Mouse (Mus musculus): ENCODE data around the gene Cachd1. TPM values are rescaled to one million over a fixed set of nuclear protein-coding genes. Genes with fewer than 3 reads are reported as not detected.

Gene Cachd1
- polyA plus RNA-seq, 1 experiment from 2014 or later: 27.3 TPM

DNA sequence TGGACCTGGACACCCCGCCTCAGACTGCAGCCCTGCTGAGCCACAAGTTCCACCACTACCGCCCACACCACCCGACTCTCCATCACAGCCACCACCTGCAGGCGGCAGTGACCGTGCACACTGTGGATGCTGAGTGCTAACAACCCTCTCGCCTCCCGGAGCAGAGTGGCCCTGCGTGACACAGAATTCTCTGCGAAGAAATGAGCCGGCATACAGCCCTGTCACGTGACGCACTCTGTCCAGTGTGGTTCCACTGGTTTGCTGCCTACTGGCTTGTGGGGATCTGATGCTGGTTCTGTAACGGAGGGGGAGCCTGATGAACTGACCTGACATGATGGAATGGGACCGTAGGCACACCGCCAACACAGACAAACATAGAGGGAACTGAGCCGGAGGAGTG is 226.5 kb downstream of the Cachd1 start:
- Histone ChIP-seq H3K27ac (replicated peaks; ENCODE audit: low read depth, low read length) (no peak overlapping the region), H3K4me3 (ENCODE audit: low read depth, low read length) (no peak overlapping the region), H3K36me3 (replicated peaks; ENCODE audit: control insufficient read depth, insufficient read depth, low read depth, low read length) (no peaks in the 10 kb centered on the region; the same call in 1 of the 2 replicates), H3K9ac (replicated peaks; ENCODE audit: low read length) (no peak overlapping the region), H3K4me2 (ENCODE audit: low read depth, low read length) (no peak overlapping the region), H3K9me3 (replicated peaks; ENCODE audit: control insufficient read depth, low read length) (no peaks in the 10 kb centered on the region), H3K27me3 (ENCODE audit: control insufficient read depth, insufficient read depth, low read length) (no peaks in the 10 kb centered on the region), H3K4me1 (ENCODE audit: control insufficient read depth, insufficient read depth, low read length) (no peaks in the 10 kb centered on the region)
- 88% methylated on average over 16 of the region's 16 CpGs for WGBS
- no peak for ATAC-seq (replicated peaks; ENCODE audit: insufficient number of reproducible peaks, low FRiP score, low TSS enrichment, low read depth)
- no peak for DNase-seq (ENCODE audit: low spot score)

GRCm38 (mm10) chr4:101008362-101008769 is 231.9 kb downstream of the Cachd1 start:
- H3K4me2 ChIP-seq (ENCODE audit: low read depth, low read length): no peak overlapping the region
- DNase-seq (ENCODE audit: low spot score) (no peak), ATAC-seq (replicated peaks; ENCODE audit: insufficient number of reproducible peaks, low FRiP score, low TSS enrichment, low read depth) (no peak)
- H3K27me3 ChIP-seq (ENCODE audit: control insufficient read depth, insufficient read depth, low read length): no peaks in the 10 kb centered on the region
- no peaks in the 10 kb centered on the region for H3K4me1 ChIP-seq (ENCODE audit: control insufficient read depth, insufficient read depth, low read length)
- H3K4me3 ChIP-seq (ENCODE audit: low read depth, low read length): no peak overlapping the region
- WGBS: 67% methylated on average over 5 of the region's 5 CpGs
- no peak overlapping the region for H3K27ac ChIP-seq (replicated peaks; ENCODE audit: low read depth, low read length)
- H3K36me3 ChIP-seq (replicated peaks; ENCODE audit: control insufficient read depth, insufficient read depth, low read depth, low read length): no peaks in the 10 kb centered on the region
- no peak overlapping the region for H3K9ac ChIP-seq (replicated peaks; ENCODE audit: low read length)
- no peaks in the 10 kb centered on the region for H3K9me3 ChIP-seq (replicated peaks; ENCODE audit: control insufficient read depth, low read length)

GRCm38 (mm10) chr4:101009092-101009491 is 232.6 kb downstream of the Cachd1 start:
- DNase-seq (ENCODE audit: low spot score): no peak
- no peak overlapping the region for H3K27ac ChIP-seq (replicated peaks; ENCODE audit: low read depth, low read length)

GRCm38 (mm10) chr4:101017806-101018205 is 241.3 kb downstream of the Cachd1 start:
- H3K9ac ChIP-seq (replicated peaks; ENCODE audit: low read length): no peak overlapping the region
- no peak overlapping the region for H3K4me3 ChIP-seq (ENCODE audit: low read depth, low read length)
- H3K27ac ChIP-seq (replicated peaks; ENCODE audit: low read depth, low read length): no peak overlapping the region
- DNase-seq (ENCODE audit: low spot score): no peak
- no peak for ATAC-seq (replicated peaks; ENCODE audit: insufficient number of reproducible peaks, low FRiP score, low TSS enrichment, low read depth)
- no peaks in the 10 kb centered on the region for H3K4me1 ChIP-seq (ENCODE audit: control insufficient read depth, insufficient read depth, low read length)
- no peaks in the 10 kb centered on the region for H3K27me3 ChIP-seq (ENCODE audit: control insufficient read depth, insufficient read depth, low read length)
- no peak overlapping the region for H3K4me2 ChIP-seq (ENCODE audit: low read depth, low read length)
- no peaks in the 10 kb centered on the region for H3K9me3 ChIP-seq (replicated peaks; ENCODE audit: control insufficient read depth, low read length)
- no peaks in the 10 kb centered on the region for H3K36me3 ChIP-seq (replicated peaks; ENCODE audit: control insufficient read depth, insufficient read depth, low read depth, low read length)
- 79% methylated on average over 4 of the region's 4 CpGs for WGBS

More at GRCm38 (mm10) chr4:101009092-101009491, 232.6 kb downstream of the Cachd1 start:
- ATAC-seq (replicated peaks; ENCODE audit: insufficient number of reproducible peaks, low FRiP score, low TSS enrichment, low read depth): no peak
- Histone ChIP-seq H3K9me3 (replicated peaks; ENCODE audit: control insufficient read depth, low read length) (no peaks in the 10 kb centered on the region), H3K36me3 (replicated peaks; ENCODE audit: control insufficient read depth, insufficient read depth, low read depth, low read length) (no peaks in the 10 kb centered on the region), H3K27me3 (ENCODE audit: control insufficient read depth, insufficient read depth, low read length) (no peaks in the 10 kb centered on the region), H3K4me2 (ENCODE audit: low read depth, low read length) (no peak overlapping the region), H3K9ac (replicated peaks; ENCODE audit: low read length) (no peak overlapping the region), H3K4me3 (ENCODE audit: low read depth, low read length) (no peak overlapping the region), H3K4me1 (ENCODE audit: control insufficient read depth, insufficient read depth, low read length) (no peaks in the 10 kb centered on the region)
- WGBS: 85% methylated on average over 4 of the region's 4 CpGs

- 79% methylated on average over 4 of the region's 4 CpGs for WGBS
- no peak within 1 kb of the TSS for H3K4me2 ChIP-seq (ENCODE audit: low read depth, low read length)
- no peak for DNase-seq (ENCODE audit: low spot score)
- H3K9me3 ChIP-seq (replicated peaks; ENCODE audit: control insufficient read depth, low read length): peaks cover 3% of the 10 kb centered on the region; the same call in 1 of the 2 replicates
- ATAC-seq (replicated peaks; ENCODE audit: insufficient number of reproducible peaks, low FRiP score, low TSS enrichment, low read depth): no peak
- no peaks in the 10 kb centered on the region for H3K36me3 ChIP-seq (replicated peaks; ENCODE audit: control insufficient read depth, insufficient read depth, low read depth, low read length)
- no peak within 1 kb of the TSS for H3K9ac ChIP-seq (replicated peaks; ENCODE audit: low read length)
- H3K4me3 ChIP-seq (ENCODE audit: low read depth, low read length): no peak within 1 kb of the TSS
- H3K27ac ChIP-seq (replicated peaks; ENCODE audit: low read depth, low read length): no peak within 1 kb of the TSS
- no peaks in the 10 kb centered on the region for H3K4me1 ChIP-seq (ENCODE audit: control insufficient read depth, insufficient read depth, low read length)
- H3K27me3 ChIP-seq (ENCODE audit: control insufficient read depth, insufficient read depth, low read length): no peaks in the 10 kb centered on the region
These were observed 244.1 kb downstream of the Cachd1 start, which contains the start of gene Gm10577 for GRCm38 (mm10) chr4:101020596-101020995. Gene Gm10577 (minus strand): TSS chr4:101020696.

DNA sequence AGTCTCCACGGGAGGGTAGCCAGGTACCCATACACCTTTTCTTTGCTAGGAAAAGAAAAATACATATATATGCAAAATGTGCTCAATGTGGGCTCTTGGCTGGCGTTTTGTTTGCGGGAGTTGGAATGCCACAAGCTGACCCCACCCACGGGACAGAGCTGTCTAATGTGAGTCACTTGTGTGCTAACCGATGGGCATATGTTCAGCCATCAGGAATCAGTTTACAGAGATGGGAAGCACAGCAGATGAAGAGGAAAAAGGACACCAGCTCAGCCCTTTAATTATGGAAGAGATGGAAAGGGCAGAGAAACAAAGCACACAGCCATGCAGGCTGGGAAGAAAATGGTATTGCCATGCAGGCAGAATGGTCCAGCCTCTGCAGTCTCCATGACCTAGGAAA is 250.1 kb downstream of the Cachd1 start:
- Histone ChIP-seq H3K27ac (replicated peaks; ENCODE audit: low read depth, low read length) (no peak overlapping the region), H3K4me3 (ENCODE audit: low read depth, low read length) (no peak overlapping the region)
- ATAC-seq (replicated peaks; ENCODE audit: insufficient number of reproducible peaks, low FRiP score, low TSS enrichment, low read depth): no peak

GRCm38 (mm10) chr4:101026995-101027394 is 250.5 kb downstream of the Cachd1 start:
- no peak for DNase-seq (ENCODE audit: low spot score)
- peaks cover 3% of the 10 kb centered on the region; the same call in 1 of the 2 replicates for H3K9me3 ChIP-seq (replicated peaks; ENCODE audit: control insufficient read depth, low read length)
- H3K27ac ChIP-seq (replicated peaks; ENCODE audit: low read depth, low read length): no peak overlapping the region
- no peaks in the 10 kb centered on the region for H3K27me3 ChIP-seq (ENCODE audit: control insufficient read depth, insufficient read depth, low read length)
- no peaks in the 10 kb centered on the region for H3K4me1 ChIP-seq (ENCODE audit: control insufficient read depth, insufficient read depth, low read length)
- no peak for ATAC-seq (replicated peaks; ENCODE audit: insufficient number of reproducible peaks, low FRiP score, low TSS enrichment, low read depth)
- H3K9ac ChIP-seq (replicated peaks; ENCODE audit: low read length): no peak overlapping the region
- H3K36me3 ChIP-seq (replicated peaks; ENCODE audit: control insufficient read depth, insufficient read depth, low read depth, low read length): no peaks in the 10 kb centered on the region
- 83% methylated on average over 2 of the region's 2 CpGs for WGBS
- no peak overlapping the region for H3K4me2 ChIP-seq (ENCODE audit: low read depth, low read length)
- no peak overlapping the region for H3K4me3 ChIP-seq (ENCODE audit: low read depth, low read length)

More for the DNA sequence above, 250.1 kb downstream of the Cachd1 start:
- WGBS: 63% methylated on average over 5 of the region's 5 CpGs
- DNase-seq (ENCODE audit: low spot score): no peak
- no peak overlapping the region for H3K9ac ChIP-seq (replicated peaks; ENCODE audit: low read length)
- H3K4me2 ChIP-seq (ENCODE audit: low read depth, low read length): no peak overlapping the region
- no peaks in the 10 kb centered on the region for H3K4me1 ChIP-seq (ENCODE audit: control insufficient read depth, insufficient read depth, low read length)
- H3K9me3 ChIP-seq (replicated peaks; ENCODE audit: control insufficient read depth, low read length): peaks cover 3% of the 10 kb centered on the region; the same call in 1 of the 2 replicates
- no peaks in the 10 kb centered on the region for H3K27me3 ChIP-seq (ENCODE audit: control insufficient read depth, insufficient read depth, low read length)
- no peaks in the 10 kb centered on the region for H3K36me3 ChIP-seq (replicated peaks; ENCODE audit: control insufficient read depth, insufficient read depth, low read depth, low read length)

- Histone ChIP-seq H3K4me2 (ENCODE audit: low read depth, low read length) (no peak overlapping the region), H3K36me3 (replicated peaks; ENCODE audit: control insufficient read depth, insufficient read depth, low read depth, low read length) (no peaks in the 10 kb centered on the region), H3K27me3 (ENCODE audit: control insufficient read depth, insufficient read depth, low read length) (no peaks in the 10 kb centered on the region), H3K9me3 (replicated peaks; ENCODE audit: control insufficient read depth, low read length) (peaks cover 3% of the 10 kb centered on the region; the same call in 1 of the 2 replicates), H3K4me1 (ENCODE audit: control insufficient read depth, insufficient read depth, low read length) (no peaks in the 10 kb centered on the region), H3K9ac (replicated peaks; ENCODE audit: low read length) (no peak overlapping the region), H3K4me3 (ENCODE audit: low read depth, low read length) (no peak overlapping the region), H3K27ac (replicated peaks; ENCODE audit: low read depth, low read length) (no peak overlapping the region)
- DNase-seq (ENCODE audit: low spot score) (no peak), ATAC-seq (replicated peaks; ENCODE audit: insufficient number of reproducible peaks, low FRiP score, low TSS enrichment, low read depth) (no peak)
- WGBS: 80% methylated on average over 9 of the region's 9 CpGs
These were observed 251.5 kb downstream of the Cachd1 start for GRCm38 (mm10) chr4:101027852-101028411.

Measured in embryonic facial prominence, embryonic 11.5 days (tissue).